ENCODE assay signal across 8 mouse cellular contexts in the genomic region with DNA sequence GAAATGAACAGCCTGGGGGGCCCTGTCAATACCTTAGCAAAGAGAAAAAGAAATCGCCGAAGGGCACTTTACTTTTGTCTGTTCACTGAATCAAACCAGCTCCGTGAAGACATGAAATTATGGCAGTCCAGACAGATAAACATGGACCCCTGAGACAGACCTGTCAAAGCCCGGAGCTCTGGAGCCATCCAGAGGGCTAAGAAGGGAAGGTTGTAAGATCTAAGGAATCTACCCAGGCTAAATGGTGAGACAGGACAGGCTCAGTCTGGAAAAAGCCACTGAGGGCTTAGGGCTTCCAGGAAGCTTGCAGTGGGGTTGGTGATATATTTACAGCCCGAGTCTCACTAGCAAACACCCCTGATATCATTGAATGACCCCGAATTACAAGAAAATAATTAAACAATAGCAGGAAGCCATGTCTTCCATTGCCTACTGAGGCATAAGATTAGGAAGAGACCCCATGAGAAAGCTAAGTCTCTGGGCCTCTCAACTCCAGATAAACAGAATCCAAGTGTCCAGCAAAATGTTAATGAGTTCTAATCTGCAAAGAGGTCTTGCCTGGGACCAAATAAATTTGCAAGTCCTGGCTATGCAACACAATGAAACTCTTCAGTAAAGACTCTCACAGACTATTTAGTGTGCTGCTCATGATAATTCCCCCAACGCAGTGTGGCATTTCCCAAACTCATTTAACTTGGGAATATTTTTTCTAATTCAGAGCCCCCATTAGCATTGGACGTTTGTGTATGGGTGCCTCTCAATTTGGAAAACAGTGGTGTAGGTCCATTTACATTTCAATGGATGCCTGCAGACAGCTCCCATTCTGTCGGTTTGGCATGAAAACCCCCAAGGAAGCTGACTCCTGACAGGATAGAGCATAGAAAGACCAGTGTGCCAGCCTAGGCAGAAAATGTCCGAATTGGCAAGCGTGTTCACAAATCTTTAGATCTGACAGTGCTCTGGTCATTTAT.
DNase-seq lines count a peak whose midpoint lies in the region; ATAC-seq lines count a peak whose summit lies in the region.

No protein-coding gene starts in this region.

- no peak overlapping the region; the same call in 1 of the 2 replicates for H3K27ac ChIP-seq in forebrain, embryonic 14.5 days (ENCODE audit: low read depth, low read length)
- peak overlapping the region; percentile 34; the same call in 1 of the 2 replicates for H3K27ac ChIP-seq in neural tube, embryonic 12.5 days

- H3K9ac ChIP-seq in forebrain, embryonic 14.5 days (ENCODE audit: low read length): no peak overlapping the region
- no peak overlapping the region for H3K9ac ChIP-seq in neural tube, embryonic 12.5 days

- no peaks in the 10 kb centered on the region for H3K9me3 ChIP-seq in forebrain, embryonic 14.5 days (replicated peaks; ENCODE audit: control insufficient read depth, low read length)
- H3K9me3 ChIP-seq in neural tube, embryonic 12.5 days: no peaks in the 10 kb centered on the region

- 10% methylated on average over 11 of the region's 11 CpGs for WGBS in forebrain, embryonic 14.5 days
- WGBS in neural tube, embryonic 12.5 days: 17% methylated on average over 11 of the region's 11 CpGs

- H3K4me2 ChIP-seq in forebrain, embryonic 14.5 days (ENCODE audit: low read length): no peak overlapping the region
- H3K4me2 ChIP-seq in neural tube, embryonic 12.5 days (replicated peaks): no peak overlapping the region

- ATAC-seq in forebrain, embryonic 14.5 days: peak; percentile 93
- peak; percentile 91 for ATAC-seq in neural tube, embryonic 12.5 days (ENCODE audit: low FRiP score, low read depth)
- ATAC-seq in megakaryocyte-erythroid progenitor cell, adult 5-6 weeks (replicated peaks; ENCODE audit: low FRiP score, low TSS enrichment, poor library complexity, severe bottlenecking): no peak

- H3K27me3 ChIP-seq in forebrain, embryonic 14.5 days (replicated peaks; ENCODE audit: control insufficient read depth, insufficient read depth, low read length): no peaks in the 10 kb centered on the region
- no peaks in the 10 kb centered on the region for H3K27me3 ChIP-seq in neural tube, embryonic 12.5 days (replicated peaks)

- no peaks in the 10 kb centered on the region for H3K36me3 ChIP-seq in forebrain, embryonic 14.5 days (ENCODE audit: control insufficient read depth, insufficient read depth, low read length)
- no peaks in the 10 kb centered on the region for H3K36me3 ChIP-seq in neural tube, embryonic 12.5 days

- DNase-seq in brain, adult 2 months (ENCODE audit: low read depth, low spot score): peak; percentile 61
- DNase-seq in forebrain, embryonic 14.5 days (ENCODE audit: low spot score): peak; percentile 93
- peak; percentile 75 for DNase-seq in layer of hippocampus, adult 9-11 months
- no peak for DNase-seq in urinary bladder, postnatal 14 days (ENCODE audit: low spot score)
- DNase-seq in adrenal gland, postnatal 4 days (ENCODE audit: low spot score in 2 of 2): no peak
- no peak for DNase-seq in heart, adult 8-10 months (ENCODE audit: low spot score)

- no peak overlapping the region for H3K4me3 ChIP-seq in forebrain, embryonic 14.5 days (ENCODE audit: low read depth, low read length)
- H3K4me3 ChIP-seq in neural tube, embryonic 12.5 days: no peak overlapping the region

- H3K4me1 ChIP-seq in forebrain, embryonic 14.5 days (ENCODE audit: control insufficient read depth, insufficient read depth, low read length): peaks cover 14% of the 10 kb centered on the region; the same call in 1 of the 2 replicates
- peaks cover 9% of the 10 kb centered on the region; the same call in 1 of the 2 replicates for H3K4me1 ChIP-seq in neural tube, embryonic 12.5 days

Comparison
In these comparisons a context has a peak if more than half of its experiments do, and no peak if none do; other contexts are left out.
1. DNase-seq: peak in brain, adult 2 months (single experiment), forebrain, embryonic 14.5 days (single experiment) and layer of hippocampus, adult 9-11 months (single experiment); none in urinary bladder, postnatal 14 days (single experiment), adrenal gland, postnatal 4 days (0 of 2) and heart, adult 8-10 months (single experiment).